Mouse (Mus musculus) layer of hippocampus, adult 2 months (tissue): ENCODE data around the gene Acnat1. TPM values are rescaled to one million over a fixed set of nuclear protein-coding genes. Genes with fewer than 3 reads are reported as not detected.
A peak's percentile ranks its signal among the peaks of the same experiment; 100 is the strongest.
"Not testable (repeated sequence)": the region's sequence is repeated elsewhere in the genome, so short reads cannot be mapped to it uniquely, and the experiment has no call there.

Source experiments
- DNase-seq, 2 experiments: peaks; one replicate each; pipeline ENCODE4 v3.0.0; 2022; ENCODE audit warnings: low spot score in 2 of 2
- H3K27ac ChIP-seq: fragments of 200-600 bp; 2 replicates; pipeline ENCODE4 v1.8.1; 2022
- H3K4me3 ChIP-seq: fragments of 200-600 bp; 2 replicates; pipeline ENCODE4 v1.8.1; 2022; ENCODE audit warnings: mild to moderate bottlenecking
- CTCF ChIP-seq: fragments of 200-600 bp; conservative IDR thresholded peaks from 2 replicates; pipeline ENCODE4 v1.8.1; 2022; ENCODE audit warnings: antibody characterized with exemption, mild to moderate bottlenecking, moderate library complexity
- long read RNA-seq, 2 experiments: library from polyadenylated mRNA; stranded (forward); transcript quantifications; one replicate each; pipeline ENCODE4 v2.0.0; 2021; ENCODE audit warnings: borderline mapping rate in 2 of 2
- total RNA-seq, 2 experiments: library from RNA; stranded (reverse); gene quantifications; 2 replicates each; pipeline ENCODE4 v1.2.3; 2021

Acnat1 gene
- not detected for total RNA-seq
- long read RNA-seq, experiment 1 = 0 reads
- long read RNA-seq, experiment 2 = 0 reads

GRCm38 (mm10) chr4:49473435-49474100, at the start of gene Acnat1:
TSS of gene Acnat1 (minus strand) at chr4:49473912.
- Histone ChIP-seq H3K4me3 (no peak within 1 kb of the TSS), H3K27ac (no peak within 1 kb of the TSS)
- TF ChIP-seq CTCF = no peak
- no peak for DNase-seq

- Histone ChIP-seq H3K27ac (peak overlapping the region; percentile 85), H3K4me3 (peak overlapping the region; percentile 94)
- TF ChIP-seq CTCF = no peak
- peak; percentile 80 to 89 for DNase-seq
Observed at GRCm38 (mm10) chr4:49522576-49522975, 48.9 kb upstream of the Acnat1 start.

GRCm38 (mm10) chr4:49521346-49521745, 47.6 kb upstream of the Acnat1 start:
- DNase-seq = no peak
- Histone ChIP-seq H3K4me3 (peak overlapping the region; percentile 94), H3K27ac (peak overlapping the region; percentile 85)
- TF ChIP-seq CTCF = no peak; the same call in 1 of the 2 replicates

GRCm38 (mm10) chr4:49520572-49521340, 47.0 kb upstream of the Acnat1 start, which contains the start of the genes Mrpl50 and Zfp189:
TSS of gene Mrpl50 (minus strand) at chr4:49521093.
TSS of gene Zfp189 (plus strand) at chr4:49521176.
- no peak for TF ChIP-seq CTCF
- H3K4me3 ChIP-seq = peak within 1 kb of the TSS; percentile 94
- H3K27ac ChIP-seq = peak within 1 kb of the TSS; percentile 94
- peak; percentile 95 to 99 for DNase-seq

- no peak for DNase-seq
- Histone ChIP-seq H3K27ac (no peak overlapping the region), H3K4me3 (peak overlapping the region; percentile 8; the same call in 1 of the 2 replicates)
- peak; percentile 34 for TF ChIP-seq CTCF
Observed at GRCm38 (mm10) chr4:49519476-49519875, 45.8 kb upstream of the Acnat1 start.

GRCm38 (mm10) chr4:49514441-49514840, 40.7 kb upstream of the Acnat1 start:
- H3K4me3 ChIP-seq = no peak overlapping the region

GRCm38 (mm10) chr4:49512636-49513035, 38.9 kb upstream of the Acnat1 start:
- no peak for DNase-seq
- TF ChIP-seq CTCF = no peak
- H3K4me3 ChIP-seq = no peak overlapping the region
- H3K27ac ChIP-seq = no peak overlapping the region

More at GRCm38 (mm10) chr4:49514441-49514840, 40.7 kb upstream of the Acnat1 start:
- no peak for TF ChIP-seq CTCF
- DNase-seq = no peak
- H3K27ac ChIP-seq = no peak overlapping the region

GRCm38 (mm10) chr4:49510236-49510835, 36.6 kb upstream of the Acnat1 start:
- not testable (repeated sequence) for DNase-seq, H3K27ac ChIP-seq, H3K4me3 ChIP-seq

GRCm38 (mm10) chr4:49509183-49509582, 35.5 kb upstream of the Acnat1 start:
- no peak for TF ChIP-seq CTCF
- Histone ChIP-seq H3K27ac (no peak overlapping the region), H3K4me3 (no peak overlapping the region)
- DNase-seq = no peak

GRCm38 (mm10) chr4:49506386-49506785, 32.7 kb upstream of the Acnat1 start, which contains the start of gene Baat:
TSS of gene Baat (minus strand) at chr4:49506557.
- TF ChIP-seq CTCF = no peak
- DNase-seq = no peak
- Histone ChIP-seq H3K4me3 (no peak within 1 kb of the TSS), H3K27ac (no peak within 1 kb of the TSS)

- Histone ChIP-seq H3K27ac (no peak overlapping the region), H3K4me3 (no peak overlapping the region)
- no peak for DNase-seq
- no peak for TF ChIP-seq CTCF
Observed at GRCm38 (mm10) chr4:49503563-49503962, 29.9 kb upstream of the Acnat1 start.

- not testable (repeated sequence) for DNase-seq, H3K4me3 ChIP-seq, H3K27ac ChIP-seq
Observed at GRCm38 (mm10) chr4:49485934-49486650, 12.4 kb upstream of the Acnat1 start.
